Mouse (Mus musculus): ENCODE data around the gene Tnfaip8l1.

- TF ChIP-seq CTCF (IDR thresholded peaks at IDR 0.05; ENCODE audit: low read depth, low read length) (no peak), GATA1 (IDR thresholded peaks at IDR 0.05; ENCODE audit: borderline replicate concordance, low read length) (no peak)
These were observed 48.8 kb downstream of the Tnfaip8l1 start for GRCm38 (mm10) chr17:56211090-56211489.

All from G1E (cell line).